Mouse (Mus musculus) kidney, adult 11 months (tissue): ENCODE measurements around the gene Wrnip1.

ENCODE experiments used
- DNase-seq: peaks from one replicate; pipeline ENCODE4 v3.0.0; 2022

Gene Wrnip1

GRCm38 (mm10) chr13:32801693-32802221 is at the start of gene Wrnip1:
Wrnip1 (plus strand) TSS chr13:32802038.
- DNase-seq: peak; percentile 99

GRCm38 (mm10) chr13:32752066-32752657 is 49.7 kb upstream of the Wrnip1 start:
- DNase-seq: no peak

- no peak for DNase-seq
Observed at GRCm38 (mm10) chr13:32759036-32759435, 42.8 kb upstream of the Wrnip1 start.

DNA sequence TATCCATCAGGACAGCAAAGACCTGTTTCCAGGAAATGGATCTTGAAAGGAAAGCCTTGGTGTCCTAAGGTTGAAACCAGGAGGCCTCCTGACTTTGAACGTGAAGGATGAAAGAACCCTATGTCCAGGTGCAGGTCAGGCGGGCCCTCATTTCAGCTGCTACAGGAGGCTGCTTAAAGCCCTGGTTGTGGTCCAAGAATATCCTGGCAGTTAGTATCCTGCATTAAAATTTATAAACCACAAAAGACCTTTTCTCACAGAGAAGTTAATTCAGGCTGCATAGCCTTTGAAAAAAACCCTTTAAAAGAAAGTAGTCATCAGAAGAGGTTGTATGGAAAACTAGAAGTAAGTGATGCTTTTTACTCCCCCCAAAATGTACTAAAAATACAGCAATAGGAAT is 41.0 kb upstream of the Wrnip1 start:
- DNase-seq: no peak

GRCm38 (mm10) chr13:32763141-32763540 is 38.7 kb upstream of the Wrnip1 start:
- no peak for DNase-seq

DNA sequence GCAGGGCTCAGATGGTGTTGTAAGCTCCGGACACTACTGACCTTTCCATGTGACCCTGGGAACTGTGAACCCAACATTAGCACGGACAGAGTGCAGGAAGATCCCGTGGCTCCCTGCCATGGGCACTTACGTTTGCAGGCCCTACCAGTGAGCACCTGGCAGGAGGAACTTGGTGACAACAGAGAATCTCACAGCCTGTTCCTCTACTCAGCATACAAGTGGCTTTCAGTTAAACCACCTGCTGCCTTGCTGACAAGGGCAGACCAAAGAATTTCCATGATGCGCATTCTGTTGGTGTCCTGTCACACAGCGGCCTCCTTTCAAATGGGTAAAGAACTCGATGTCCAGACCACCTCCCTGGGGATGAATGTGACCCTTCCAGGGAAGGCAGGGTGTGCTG is 37.4 kb upstream of the Wrnip1 start:
- DNase-seq: no peak

DNA sequence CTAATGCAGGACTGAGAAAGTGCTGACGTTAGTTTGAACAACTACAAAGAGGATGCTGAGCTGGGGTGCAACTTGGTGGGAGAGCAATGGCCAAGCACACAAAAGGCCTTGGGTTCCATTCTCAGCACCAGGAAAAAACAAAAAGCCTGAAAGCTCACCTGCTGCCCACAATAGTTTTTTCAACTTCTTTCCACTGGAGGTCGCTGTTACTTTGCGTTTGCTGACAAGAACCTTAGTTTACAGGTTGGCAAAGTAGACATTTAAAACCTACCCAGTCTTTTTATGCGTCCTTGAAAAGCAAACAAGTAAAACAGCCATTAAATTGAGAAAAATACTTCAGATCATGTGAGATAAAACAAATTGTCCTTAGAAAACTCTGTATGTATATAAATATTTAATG is 33.7 kb upstream of the Wrnip1 start:
- peak; percentile 9 for DNase-seq

DNA sequence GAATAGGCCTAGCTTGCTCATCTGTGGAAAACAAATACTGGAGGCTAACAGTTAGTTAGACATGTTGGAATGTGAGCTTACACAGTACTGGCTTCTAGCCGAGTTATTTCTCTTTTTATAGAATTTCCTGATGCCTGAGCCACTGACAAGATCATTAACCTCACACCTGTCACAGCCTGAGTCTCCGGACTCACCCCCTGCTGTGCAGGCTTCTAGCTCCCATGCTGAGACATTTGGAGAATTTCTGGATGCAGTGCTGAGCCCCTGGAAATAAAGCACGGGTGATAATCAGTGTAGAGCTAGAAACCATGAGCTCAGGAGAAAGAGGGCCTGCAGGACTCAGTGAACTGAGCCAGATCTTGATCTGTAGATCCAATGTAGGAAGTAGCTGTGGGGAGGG is 31.9 kb upstream of the Wrnip1 start:
- DNase-seq: peak; percentile 7

- DNase-seq: no peak
Observed at GRCm38 (mm10) chr13:32775889-32776288, 25.9 kb upstream of the Wrnip1 start.

DNA sequence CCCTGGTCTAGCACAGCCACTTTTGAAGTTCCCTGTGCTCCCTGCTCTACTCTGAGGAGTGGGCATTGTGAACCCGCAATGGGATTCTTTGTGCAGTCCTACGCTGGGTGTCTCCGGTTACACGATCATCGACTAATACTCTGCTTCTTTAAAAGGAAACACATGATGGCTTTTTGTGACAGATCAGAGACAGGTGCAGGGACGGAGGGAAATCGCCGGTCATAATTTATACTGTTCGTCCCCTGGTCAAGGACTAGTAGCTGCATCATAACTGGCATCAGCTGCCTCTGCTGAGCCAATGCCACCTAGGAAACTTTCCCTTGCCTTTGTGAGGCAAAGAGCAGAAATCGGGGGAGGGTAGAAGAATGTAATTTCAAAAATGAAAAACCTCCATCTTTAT is 25.5 kb upstream of the Wrnip1 start:
- DNase-seq: no peak

- no peak for DNase-seq
Observed at GRCm38 (mm10) chr13:32778861-32779260, 23.0 kb upstream of the Wrnip1 start.

GRCm38 (mm10) chr13:32783055-32783454 is 18.8 kb upstream of the Wrnip1 start:
- DNase-seq: no peak

GRCm38 (mm10) chr13:32783816-32784215 is 18.0 kb upstream of the Wrnip1 start, which contains the start of gene Mylk4:
Mylk4 (minus strand) TSS chr13:32783954.
- DNase-seq: no peak

DNA sequence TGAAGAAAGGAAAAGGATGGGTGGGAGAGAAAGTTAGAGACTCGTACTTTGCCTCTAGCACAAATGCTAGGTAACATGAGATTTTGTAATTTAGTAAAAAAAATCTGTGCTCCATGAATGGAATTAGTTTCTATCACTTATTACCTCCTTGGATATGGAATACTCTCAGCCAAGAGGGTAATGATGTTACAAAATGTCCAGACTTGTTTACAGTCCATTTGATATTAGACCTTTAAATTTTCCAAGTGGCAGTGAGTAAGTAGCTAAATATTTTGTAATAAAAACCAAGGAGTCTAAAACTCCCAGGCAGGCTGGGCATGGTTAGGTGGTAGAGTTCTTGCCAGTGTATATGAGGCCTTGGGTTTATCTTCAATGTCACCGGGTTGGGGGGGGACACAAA is 14.3 kb upstream of the Wrnip1 start:
- no peak for DNase-seq

DNA sequence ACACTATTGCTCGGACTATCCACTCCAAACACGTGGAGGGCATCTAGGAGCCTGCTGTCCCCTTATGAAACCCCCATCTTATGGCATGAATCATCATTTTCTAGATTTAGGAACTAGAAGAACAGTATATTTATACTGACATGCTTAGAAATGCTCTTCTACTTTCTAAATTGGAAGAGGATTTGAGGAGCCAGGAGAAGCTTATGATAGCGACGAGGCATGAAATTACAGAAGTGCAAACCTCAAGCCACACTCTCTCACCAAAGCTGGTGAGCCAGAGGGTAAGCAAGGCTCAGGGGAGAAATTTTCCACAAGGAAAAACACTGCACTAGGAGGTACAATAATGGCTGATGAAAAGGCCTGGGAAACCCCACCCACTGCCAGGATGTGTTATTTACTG is 12.1 kb upstream of the Wrnip1 start:
- no peak for DNase-seq

DNA sequence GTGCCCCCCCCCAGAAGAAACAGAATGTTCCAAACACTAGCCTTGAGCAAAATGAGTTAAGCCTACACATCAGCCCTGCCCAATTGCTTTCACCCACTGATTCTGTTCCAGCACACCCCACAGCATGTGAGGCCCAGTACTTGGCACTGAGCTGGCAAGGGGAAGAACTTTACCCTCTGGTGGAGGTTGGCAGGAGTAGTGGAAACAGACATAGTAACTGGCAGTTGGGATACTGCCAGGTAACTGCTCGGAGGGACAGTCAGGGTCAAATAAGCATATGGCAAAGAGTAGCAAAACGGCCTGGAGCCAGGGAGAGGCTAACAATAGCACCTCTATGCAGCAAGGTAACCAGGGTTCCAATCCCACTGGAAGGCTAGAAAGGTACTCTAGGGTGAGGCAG is 7.2 kb upstream of the Wrnip1 start:
- peak; percentile 92 for DNase-seq

DNA sequence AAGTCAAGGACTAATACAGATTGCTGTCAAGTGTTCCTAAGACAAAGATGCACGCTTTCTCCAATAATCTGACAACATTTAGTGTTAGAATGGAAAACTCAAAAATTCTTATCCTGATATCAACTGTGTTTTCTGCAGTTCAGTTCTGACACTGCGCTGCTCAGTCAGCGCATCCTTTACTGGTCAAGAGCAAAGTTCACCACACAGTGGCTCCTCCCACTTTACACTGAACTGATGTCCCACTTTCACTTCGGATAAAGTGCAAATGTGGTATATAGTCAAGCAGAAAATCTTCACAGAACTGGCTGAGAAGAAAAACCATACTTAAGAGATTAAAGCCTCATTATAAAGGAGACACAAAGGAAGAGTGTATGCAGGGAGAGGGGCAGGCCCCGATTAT is 6.7 kb upstream of the Wrnip1 start:
- DNase-seq: peak; percentile 60

GRCm38 (mm10) chr13:32797085-32797484 is 4.8 kb upstream of the Wrnip1 start:
- DNase-seq: no peak

DNA sequence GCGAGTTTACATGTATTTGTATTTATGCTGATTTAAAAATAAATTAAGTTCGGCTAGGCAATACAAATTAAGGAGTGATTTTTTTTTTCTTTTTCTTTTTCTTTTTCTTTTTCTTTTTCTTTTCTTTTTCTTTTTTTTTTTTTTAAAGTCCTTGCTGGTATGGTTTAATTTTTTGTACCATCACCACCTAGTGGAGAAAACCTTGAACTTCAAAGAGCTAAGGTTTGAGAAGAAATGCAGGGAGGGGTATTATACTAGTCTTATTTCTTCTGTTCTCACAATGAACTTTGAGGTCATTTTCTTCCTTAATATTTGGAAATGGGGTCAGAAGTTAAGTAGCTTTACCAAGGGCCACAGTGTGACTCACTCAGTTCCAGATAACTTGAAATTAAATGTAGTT is 2.7 kb upstream of the Wrnip1 start:
- DNase-seq: no peak

- DNase-seq: no peak
Observed at GRCm38 (mm10) chr13:32800859-32801258, 979 bp upstream of the Wrnip1 start.

- DNase-seq: peak; percentile 18
Observed at GRCm38 (mm10) chr13:32802259-32803081, 632 bp downstream of the Wrnip1 start, which contains the start of gene D930007J09Rik. D930007J09Rik (minus strand) TSS chr13:32802849.

- DNase-seq: no peak
Observed at GRCm38 (mm10) chr13:32803701-32804345, 2.0 kb downstream of the Wrnip1 start.

DNA sequence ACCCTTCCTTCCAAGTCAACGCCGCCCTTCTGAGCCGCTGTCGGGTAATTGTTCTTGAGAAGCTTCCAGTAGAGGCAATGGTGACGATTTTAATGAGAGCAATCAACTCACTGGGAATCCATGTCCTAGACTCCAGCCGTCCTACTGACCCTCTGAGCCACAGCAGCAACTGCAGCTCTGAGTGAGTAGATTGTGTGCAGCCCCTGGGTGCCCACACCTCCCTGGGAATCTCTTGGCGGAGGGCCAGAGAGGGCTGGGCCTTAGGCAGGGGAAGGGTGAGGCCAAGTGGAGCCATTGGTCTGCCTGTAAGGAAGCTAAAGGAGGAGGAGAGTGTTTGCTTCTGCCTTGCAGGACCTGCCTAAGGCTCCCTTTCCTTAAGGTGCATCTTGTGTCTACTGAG is 5.0 kb downstream of the Wrnip1 start:
- DNase-seq: no peak

DNA sequence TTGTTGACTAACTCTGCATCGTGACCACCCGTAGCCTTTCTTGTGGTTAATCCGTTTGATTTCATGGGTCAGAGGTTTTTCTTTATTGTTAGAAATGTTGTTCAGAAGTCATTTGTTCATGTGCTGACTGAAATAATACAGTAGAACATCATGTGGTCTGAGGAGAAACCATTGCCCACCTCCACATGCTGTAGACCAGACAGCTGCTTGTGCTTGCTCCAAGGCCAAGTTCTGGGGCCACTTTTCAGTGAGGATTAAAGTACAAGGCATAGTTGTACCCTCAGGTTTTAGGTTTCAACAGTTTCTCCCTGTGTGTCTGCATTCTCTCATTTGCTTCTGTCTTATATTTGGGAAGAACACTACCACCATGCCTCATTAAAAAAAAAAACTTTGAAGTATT is 5.8 kb downstream of the Wrnip1 start:
- DNase-seq: no peak
